Mouse (Mus musculus) urinary bladder, adult 18-20 months (tissue): Measurements from ENCODE around the gene Ndc1.
A peak's percentile ranks its signal among the peaks of the same experiment; 100 is the strongest.
"Not testable (repeated sequence)": the region's sequence is repeated elsewhere in the genome, so short reads cannot be mapped to it uniquely, and the experiment has no call there.

Experiments used
- DNase-seq, 2 experiments: peaks; one replicate each; pipeline ENCODE4 v3.0.0; 2022; ENCODE audit warnings: low spot score in 2 of 2, mixed read lengths in 2 of 2

The Ndc1 gene

GRCm38 (mm10) chr4:107367567-107368314 lies at the start of gene Ndc1:
Ndc1 (plus strand) TSS chr4:107367784.
- peak; percentile 68 to 88 for DNase-seq

DNA sequence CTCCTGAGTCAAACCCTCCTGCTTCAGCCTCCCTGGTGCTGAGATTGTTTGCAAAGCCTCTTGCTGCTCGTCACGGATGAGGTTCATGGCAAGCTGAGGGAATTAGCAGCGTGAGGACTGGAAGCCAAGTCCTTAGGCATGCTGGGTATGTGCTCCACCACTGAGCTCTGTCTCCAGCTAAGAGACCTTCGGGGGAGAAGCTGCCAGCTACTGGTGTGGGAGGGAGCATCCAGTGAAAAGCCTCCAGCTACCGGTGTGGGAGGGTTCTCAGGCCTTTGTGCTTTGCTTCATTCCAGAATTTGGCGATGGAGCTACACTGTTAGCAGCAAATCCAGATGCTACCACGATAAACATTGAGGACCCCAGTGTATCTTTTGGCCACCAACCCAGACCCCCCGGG lies 48.9 kb upstream of the Ndc1 start:
- DNase-seq, result no peak

GRCm38 (mm10) chr4:107321041-107321440 lies 46.5 kb upstream of the Ndc1 start:
- no peak for DNase-seq

- no peak for DNase-seq
These were observed 44.5 kb upstream of the Ndc1 start for GRCm38 (mm10) chr4:107323113-107323512.

GRCm38 (mm10) chr4:107328530-107328929 lies 39.1 kb upstream of the Ndc1 start:
- DNase-seq, result no peak

DNA sequence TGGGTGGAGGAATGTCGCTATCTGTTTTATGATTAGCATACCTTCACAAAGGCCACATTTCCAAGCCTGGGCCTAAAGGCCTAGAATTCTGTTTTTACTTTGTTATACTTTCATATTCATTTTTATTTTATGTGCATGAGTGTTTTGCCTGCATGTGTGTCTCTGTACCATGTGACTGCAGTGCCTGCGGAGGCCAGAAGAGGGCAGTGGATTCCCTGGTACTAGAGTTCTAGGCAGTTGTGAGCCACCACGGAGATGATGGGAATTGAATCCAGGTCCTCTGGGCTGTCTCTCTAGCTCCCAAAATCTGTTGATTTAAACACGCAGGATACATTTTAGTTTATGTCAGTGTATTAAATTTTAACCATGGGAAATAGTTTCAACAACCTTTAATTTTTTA lies 34.1 kb upstream of the Ndc1 start:
- no peak for DNase-seq

DNA sequence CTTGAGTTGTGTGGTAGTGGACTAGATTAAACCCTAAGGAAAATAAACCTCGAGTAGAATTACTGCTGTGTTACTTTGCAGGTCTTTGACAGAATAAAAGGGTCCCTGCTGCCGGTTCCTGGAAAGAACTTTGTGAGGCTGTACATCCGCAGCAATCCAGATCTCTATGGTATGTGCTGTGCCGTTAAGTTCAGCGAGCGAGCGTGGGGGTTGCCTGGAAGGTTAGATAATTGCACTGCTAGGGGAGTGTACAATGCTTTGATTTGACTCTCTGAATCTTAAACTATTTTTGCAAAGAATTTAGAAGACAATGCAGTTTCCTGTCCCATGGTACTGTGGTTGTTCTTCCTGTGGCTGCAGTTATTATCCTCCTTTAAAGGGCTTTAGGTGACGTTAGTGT lies 31.2 kb upstream of the Ndc1 start:
- no peak for DNase-seq

DNA sequence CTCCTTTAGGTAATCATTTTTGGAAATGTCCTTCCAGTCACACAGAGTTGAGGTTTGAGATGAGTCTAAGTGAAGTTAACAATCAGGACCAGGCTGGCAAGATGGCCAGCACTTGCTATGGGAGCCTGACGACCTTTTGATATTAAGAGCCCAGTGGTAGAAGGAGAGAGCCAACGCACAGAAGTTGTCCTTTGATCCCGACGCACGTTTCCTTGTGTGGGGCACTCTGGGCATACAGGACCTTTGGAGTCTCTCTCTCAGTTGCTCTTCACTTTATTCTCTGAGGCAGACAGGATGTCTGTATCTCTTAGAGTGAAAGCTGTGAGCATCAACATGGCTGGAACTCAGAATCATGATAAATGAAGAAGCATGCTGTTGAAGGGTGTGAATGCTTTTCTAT lies 30.1 kb upstream of the Ndc1 start:
- DNase-seq, result no peak

DNA sequence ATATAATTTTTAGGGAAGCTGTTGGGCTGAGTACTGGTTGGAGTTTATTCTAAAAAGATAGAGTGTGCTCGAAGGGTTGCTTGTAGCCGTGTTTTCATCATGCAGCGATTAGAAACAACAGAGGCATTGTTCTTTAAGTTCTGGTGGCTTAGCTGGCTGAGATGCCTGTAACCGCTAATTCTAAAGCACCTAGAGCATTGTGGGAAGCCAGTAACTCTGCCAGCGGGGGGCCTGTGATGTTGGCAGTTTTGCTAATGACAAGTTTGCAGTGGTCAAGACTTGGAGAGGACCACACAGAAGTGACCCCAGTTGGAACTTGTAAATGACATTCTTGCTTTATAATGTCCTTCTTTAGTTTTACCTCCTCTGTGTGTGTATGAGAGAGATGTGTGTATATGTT lies 26.2 kb upstream of the Ndc1 start:
- DNase-seq, result no peak

DNA sequence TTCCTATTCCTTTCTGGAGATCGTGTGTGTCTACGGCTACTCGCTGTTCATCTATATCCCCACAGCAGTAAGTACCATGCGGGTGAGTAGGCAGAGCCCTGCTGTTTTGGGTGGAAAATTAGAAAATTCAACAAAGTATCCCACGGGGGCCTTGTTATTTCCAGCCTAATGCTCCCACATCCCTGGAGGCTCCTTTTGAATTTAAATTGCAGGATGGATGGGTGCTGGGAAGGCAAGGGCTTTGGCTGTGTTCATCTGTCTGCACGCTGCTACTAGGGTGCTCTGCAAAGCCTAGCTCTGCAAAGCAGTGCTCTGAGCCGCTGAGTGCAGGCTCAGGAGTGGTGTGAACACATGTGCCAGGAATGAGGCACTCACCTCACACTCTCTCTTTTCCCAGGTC lies 23.0 kb upstream of the Ndc1 start:
- no peak for DNase-seq

DNA sequence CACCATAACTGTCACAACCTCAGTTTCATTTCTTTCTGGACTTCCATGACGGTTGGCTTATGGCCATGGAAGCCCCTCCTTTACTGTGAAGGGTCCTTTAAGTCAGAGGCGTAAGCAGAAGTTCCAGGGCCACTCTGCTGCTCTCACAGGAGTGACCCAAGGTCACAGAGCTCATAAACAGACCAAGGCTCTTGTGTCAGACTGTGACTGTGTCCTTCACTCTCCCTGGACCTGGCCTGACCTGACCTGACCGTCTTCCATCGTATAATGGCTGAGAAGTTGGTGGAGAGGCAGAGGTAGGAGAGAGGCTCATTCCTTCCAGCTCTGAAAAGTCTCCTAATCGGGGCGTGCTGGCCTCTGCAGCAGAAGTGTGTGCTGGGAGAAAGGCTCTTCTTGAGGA lies 20.4 kb upstream of the Ndc1 start:
- no peak for DNase-seq

DNA sequence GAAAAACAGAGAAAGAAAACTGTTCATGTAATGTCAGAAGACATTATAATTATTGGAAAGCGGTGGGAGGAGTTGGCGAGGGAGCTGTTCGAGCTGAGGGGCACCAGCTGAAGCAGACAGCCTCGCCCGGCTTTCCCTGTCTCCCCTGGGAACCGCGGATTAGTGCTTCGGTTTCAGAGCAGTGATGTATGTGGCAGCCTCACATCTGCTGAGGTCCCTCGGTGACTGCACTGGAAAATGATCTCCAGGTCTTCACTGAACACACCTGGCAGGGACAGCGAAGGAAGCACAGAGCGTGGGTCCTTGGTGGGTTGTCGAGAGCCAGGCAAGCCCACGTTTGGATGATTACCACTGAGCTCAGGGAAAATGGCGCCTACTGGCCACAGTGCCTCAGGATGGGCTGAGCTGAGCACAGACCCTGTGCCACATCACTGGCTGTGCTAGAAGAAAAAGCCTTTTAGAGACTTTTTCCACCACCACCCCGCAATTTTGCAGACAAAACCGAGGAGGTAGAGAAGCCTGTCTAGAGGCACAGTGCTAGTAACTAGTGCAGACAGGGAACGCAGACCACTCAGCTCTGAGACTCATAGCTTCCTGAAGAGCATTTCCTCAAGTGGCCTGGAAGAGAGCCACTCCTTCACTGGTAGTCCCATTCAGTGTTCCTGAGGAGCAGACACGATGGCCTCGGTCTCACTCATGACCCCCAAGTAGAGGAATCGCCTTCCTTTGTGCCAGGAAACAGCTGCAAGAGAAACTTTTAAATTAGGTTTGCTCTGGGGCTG lies 18.9 kb upstream of the Ndc1 start:
- no peak for DNase-seq

GRCm38 (mm10) chr4:107349311-107350008 lies 18.1 kb upstream of the Ndc1 start:
- peak; percentile 10 to 11 for DNase-seq

DNA sequence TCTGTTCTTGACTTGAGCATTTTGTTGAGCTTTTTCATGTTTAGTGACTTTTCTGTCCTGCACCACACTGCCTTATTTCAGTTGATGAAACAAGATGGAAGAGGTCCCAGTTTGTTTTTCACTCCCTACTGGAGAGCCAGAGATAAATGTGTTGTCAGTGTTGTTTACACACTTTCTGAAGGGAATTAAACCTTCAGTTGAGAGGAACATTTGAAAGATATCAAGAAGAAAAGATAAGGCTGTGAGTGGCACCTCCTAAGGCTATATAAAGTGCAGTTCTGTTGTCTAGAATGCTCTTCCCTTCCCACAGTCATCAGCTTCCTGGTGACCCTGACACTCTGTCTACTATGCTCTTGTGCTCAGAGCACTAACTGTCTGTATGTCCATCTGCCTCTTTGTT lies 16.2 kb upstream of the Ndc1 start:
- DNase-seq, result no peak

DNA sequence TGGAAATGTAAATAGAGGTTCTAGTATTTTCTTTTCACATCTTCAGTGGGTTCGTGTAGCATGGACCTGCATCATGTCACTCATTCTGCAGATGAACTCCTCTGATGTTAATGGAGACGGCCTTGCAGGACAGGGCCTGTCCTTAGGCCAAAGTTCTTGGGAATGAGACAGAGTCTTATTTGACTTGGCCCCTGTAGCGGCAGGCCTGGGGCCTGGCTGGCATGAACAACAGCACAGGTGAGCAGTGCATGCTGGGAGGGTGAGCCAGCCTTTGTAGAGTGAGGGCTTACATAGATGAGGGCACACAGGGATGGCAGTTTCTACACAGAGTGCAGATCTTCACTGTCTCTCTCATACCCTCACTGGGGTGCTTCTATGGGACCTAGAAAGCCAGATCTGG lies 14.0 kb upstream of the Ndc1 start:
- DNase-seq, result no peak

GRCm38 (mm10) chr4:107354126-107354525 lies 13.5 kb upstream of the Ndc1 start:
- DNase-seq, result no peak

- no peak for DNase-seq
These were observed 13.0 kb upstream of the Ndc1 start for GRCm38 (mm10) chr4:107354543-107354942.

GRCm38 (mm10) chr4:107357172-107357571 lies 10.4 kb upstream of the Ndc1 start:
- not testable (repeated sequence) for DNase-seq

- DNase-seq, result no peak
These were observed 9.1 kb upstream of the Ndc1 start for GRCm38 (mm10) chr4:107358460-107358859.

GRCm38 (mm10) chr4:107360457-107361145 lies 7.0 kb upstream of the Ndc1 start:
- DNase-seq, result no peak

DNA sequence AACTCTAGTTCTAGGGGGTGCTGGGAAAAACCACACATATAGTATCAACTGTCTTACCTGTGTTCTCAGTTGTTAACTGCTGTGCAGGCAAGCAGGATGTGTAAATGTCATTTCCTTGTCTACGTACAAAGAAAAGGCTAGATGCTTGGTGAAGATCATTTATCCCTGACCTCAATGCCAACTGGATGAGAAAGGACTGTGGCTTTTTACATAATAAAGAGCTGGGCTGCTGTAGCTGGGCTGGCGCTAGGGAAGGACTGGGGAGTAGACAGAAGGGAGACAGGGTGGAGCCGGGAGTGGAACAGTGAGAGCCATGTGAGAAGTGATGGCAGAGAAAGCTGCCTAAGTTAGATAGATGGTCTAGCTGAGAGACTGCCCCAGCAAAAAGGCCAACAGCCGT lies 4.8 kb upstream of the Ndc1 start:
- DNase-seq, result no peak

- DNase-seq, result no peak
These were observed 4.0 kb upstream of the Ndc1 start for GRCm38 (mm10) chr4:107363573-107363972.
